Mouse (Mus musculus): ENCODE data around the gene H2-Ab1.
A peak's percentile ranks its signal among the peaks of the same experiment; 100 is the strongest.

The H2-Ab1 gene

GRCm38 (mm10) chr17:34239601-34240041 is 17.9 kb upstream of the H2-Ab1 start:
- DNase-seq (ENCODE audit: low spot score) = no peak

GRCm38 (mm10) chr17:34240366-34240765 is 17.1 kb upstream of the H2-Ab1 start:
- DNase-seq (ENCODE audit: low spot score) = no peak

- no peak for DNase-seq (ENCODE audit: low spot score)
Measured at GRCm38 (mm10) chr17:34240916-34241315, 16.6 kb upstream of the H2-Ab1 start.

- DNase-seq (ENCODE audit: low spot score) = no peak
Measured at GRCm38 (mm10) chr17:34244656-34245055, 12.8 kb upstream of the H2-Ab1 start.

- DNase-seq (ENCODE audit: low spot score) = no peak
Measured at GRCm38 (mm10) chr17:34247047-34247446, 10.4 kb upstream of the H2-Ab1 start.

GRCm38 (mm10) chr17:34248764-34249163 is 8.7 kb upstream of the H2-Ab1 start:
- DNase-seq (ENCODE audit: low spot score) = no peak

GRCm38 (mm10) chr17:34249361-34249760 is 8.1 kb upstream of the H2-Ab1 start:
- DNase-seq (ENCODE audit: low spot score) = no peak

GRCm38 (mm10) chr17:34249878-34250277 is 7.6 kb upstream of the H2-Ab1 start:
- DNase-seq (ENCODE audit: low spot score) = no peak

- DNase-seq (ENCODE audit: low spot score) = no peak
Measured at GRCm38 (mm10) chr17:34251666-34252065, 5.8 kb upstream of the H2-Ab1 start.

- no peak for DNase-seq (ENCODE audit: low spot score)
Measured at GRCm38 (mm10) chr17:34256501-34256900, 988 bp upstream of the H2-Ab1 start.

- no peak for DNase-seq (ENCODE audit: low spot score)
Measured at GRCm38 (mm10) chr17:34260551-34260950, 3.1 kb downstream of the H2-Ab1 start.

GRCm38 (mm10) chr17:34261502-34261901 is 4.0 kb downstream of the H2-Ab1 start:
- peak; percentile 47 for DNase-seq (ENCODE audit: low spot score)

GRCm38 (mm10) chr17:34263068-34263467 is 5.6 kb downstream of the H2-Ab1 start:
- no peak for DNase-seq (ENCODE audit: low spot score)

GRCm38 (mm10) chr17:34263811-34264371 is 6.4 kb downstream of the H2-Ab1 start:
- no peak for DNase-seq (ENCODE audit: low spot score)

- DNase-seq (ENCODE audit: low spot score) = no peak
Measured at GRCm38 (mm10) chr17:34264452-34265351, 7.2 kb downstream of the H2-Ab1 start.

- no peak for DNase-seq (ENCODE audit: low spot score)
Measured at GRCm38 (mm10) chr17:34268262-34268661, 10.8 kb downstream of the H2-Ab1 start.

GRCm38 (mm10) chr17:34268748-34269147 is 11.3 kb downstream of the H2-Ab1 start:
- no peak for DNase-seq (ENCODE audit: low spot score)

GRCm38 (mm10) chr17:34269817-34270216 is 12.3 kb downstream of the H2-Ab1 start:
- no peak for DNase-seq (ENCODE audit: low spot score)

- DNase-seq (ENCODE audit: low spot score) = no peak
Measured at GRCm38 (mm10) chr17:34270230-34270629, 12.7 kb downstream of the H2-Ab1 start.

GRCm38 (mm10) chr17:34270940-34271339 is 13.5 kb downstream of the H2-Ab1 start:
- DNase-seq (ENCODE audit: low spot score) = no peak

GRCm38 (mm10) chr17:34272102-34272501 is 14.6 kb downstream of the H2-Ab1 start:
- no peak for DNase-seq (ENCODE audit: low spot score)

- no peak for DNase-seq (ENCODE audit: low spot score)
Measured at GRCm38 (mm10) chr17:34280499-34281038, 23.1 kb downstream of the H2-Ab1 start.

- DNase-seq (ENCODE audit: low spot score) = no peak
Measured at GRCm38 (mm10) chr17:34281836-34282235, 24.3 kb downstream of the H2-Ab1 start.
